Mouse (Mus musculus) spleen, adult 2 months (tissue): Measurements from ENCODE around the gene Miga1. TPM values are rescaled to one million over a fixed set of nuclear protein-coding genes. Genes with fewer than 3 reads are reported as not detected.
"Not testable (repeated sequence)": the region's sequence is repeated elsewhere in the genome, so short reads cannot be mapped to it uniquely, and the experiment has no call there.

Experiments used
- DNase-seq, 2 experiments: peaks; one replicate each; pipeline versions ENCODE4 v3.0.0 to v3.0.0-alpha.2; 2012 to 2021; ENCODE audit warnings: low spot score in 2 of 2, low read depth in 1 of 2
- H3K27ac ChIP-seq: fragments of 200-500 bp; 2 replicates; pipeline ENCODE4 v1.5.1; 2012; ENCODE audit warnings: low read length, inconsistent platforms; ENCODE audit not compliant: insufficient read depth
- H3K27me3 ChIP-seq: fragments of 200-500 bp; 2 replicates; pipeline ENCODE4 v1.6.1; 2012; ENCODE audit warnings: mild to moderate bottlenecking, moderate library complexity, low read length, inconsistent platforms; ENCODE audit not compliant: control insufficient read depth, insufficient read depth
- H3K36me3 ChIP-seq: fragments of 200-500 bp; 2 replicates; pipeline ENCODE4 v1.6.1; 2012; ENCODE audit warnings: mild to moderate bottlenecking, low read length, inconsistent platforms; ENCODE audit not compliant: control insufficient read depth, insufficient read depth
- H3K4me1 ChIP-seq: fragments of 200-500 bp; 2 replicates; pipeline ENCODE4 v1.6.1; 2011; ENCODE audit warnings: inconsistent platforms; ENCODE audit not compliant: control insufficient read depth, insufficient read depth, insufficient read length
- H3K4me3 ChIP-seq: fragments of 200-500 bp; 2 replicates; pipeline ENCODE4 v1.5.1; 2011; ENCODE audit warnings: mild to moderate bottlenecking, inconsistent platforms; ENCODE audit not compliant: insufficient read depth, insufficient read length; ENCODE audit errors: extremely low read depth
- CTCF ChIP-seq: fragments of 200-500 bp; IDR thresholded peaks from 2 replicates; pipeline ENCODE4 v1.5.1; 2011; ENCODE audit warnings: mild to moderate bottlenecking, inconsistent platforms; ENCODE audit not compliant: insufficient read depth, insufficient read length, insufficient replicate concordance; ENCODE audit errors: extremely low read depth
- POLR2A ChIP-seq: fragments of 200-500 bp; IDR thresholded peaks from 2 replicates; pipeline ENCODE4 v1.6.1; 2011; ENCODE audit warnings: low read depth, low read length, inconsistent platforms
- WGBS: fragments of 180-500 bp; shearing (Covaris S2); methylation state at CpG from one replicate; pipeline ENCODE4 v1.1.7; 2018; 5-methylcytosine and 5-hydroxymethylcytosine counted together
- polyA plus RNA-seq: library from polyadenylated mRNA; depleted of rRNA; stranded (reverse); fragments of >200 nt; gene quantifications from 2 replicates; pipeline ENCODE4 v1.2.3, GENCODE M21; 2012

Miga1 gene
- polyA plus RNA-seq, 1 experiment: 4.6 TPM

GRCm38 (mm10) chr3:152321765-152322547 is 18.3 kb downstream of the Miga1 start:
- no peak for TF ChIP-seq CTCF
- TF ChIP-seq POLR2A: no peak
- DNase-seq: no peak
- H3K27ac ChIP-seq: no peak overlapping the region
- no peak overlapping the region for H3K4me3 ChIP-seq
- WGBS: 94% methylated on average over 8 of the region's 8 CpGs
- no peaks in the 10 kb centered on the region for H3K27me3 ChIP-seq
- no peaks in the 10 kb centered on the region for H3K4me1 ChIP-seq
- H3K36me3 ChIP-seq: peaks cover 4% of the 10 kb centered on the region

GRCm38 (mm10) chr3:152320972-152321645 is 19.1 kb downstream of the Miga1 start:
- no peak overlapping the region for H3K27ac ChIP-seq
- WGBS: 89% methylated on average over 10 of the region's 10 CpGs
- peaks cover 4% of the 10 kb centered on the region for H3K36me3 ChIP-seq
- no peak overlapping the region for H3K4me3 ChIP-seq
- DNase-seq: no peak
- TF ChIP-seq POLR2A: no peak
- no peak for TF ChIP-seq CTCF
- H3K27me3 ChIP-seq: no peaks in the 10 kb centered on the region
- no peaks in the 10 kb centered on the region for H3K4me1 ChIP-seq

GRCm38 (mm10) chr3:152316447-152317173 is 23.6 kb downstream of the Miga1 start:
- H3K27ac ChIP-seq, H3K4me1 ChIP-seq, H3K4me3 ChIP-seq, H3K27me3 ChIP-seq, H3K36me3 ChIP-seq, DNase-seq: not testable (repeated sequence)
- 86% methylated on average over 9 of the region's 9 CpGs for WGBS

- Histone ChIP-seq H3K4me1 (no peaks in the 10 kb centered on the region), H3K27ac (no peak overlapping the region), H3K27me3 (no peaks in the 10 kb centered on the region), H3K36me3 (peaks cover 3% of the 10 kb centered on the region), H3K4me3 (no peak overlapping the region)
- DNase-seq: peak; percentile 62 to 74
- TF ChIP-seq POLR2A: no peak
- peak; percentile 98 for TF ChIP-seq CTCF
- WGBS: 17% methylated on average over 7 of the region's 7 CpGs
Observed at GRCm38 (mm10) chr3:152315613-152316012, 24.6 kb downstream of the Miga1 start.

DNA sequence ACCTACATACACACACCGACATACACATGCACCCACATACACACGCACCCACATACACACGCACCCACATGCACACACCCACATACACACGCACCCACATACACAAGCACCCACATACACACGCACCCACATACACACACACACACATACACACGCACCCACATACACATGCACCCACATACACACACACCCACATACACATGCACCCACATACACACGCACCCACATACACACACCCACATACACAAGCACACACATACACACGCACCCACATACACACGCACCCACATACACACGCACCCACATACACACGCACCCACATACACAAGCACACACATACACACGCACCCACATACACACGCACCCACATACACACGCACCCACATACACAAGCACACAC is 25.5 kb downstream of the Miga1 start:
- not testable (repeated sequence) for H3K27me3 ChIP-seq, H3K36me3 ChIP-seq, DNase-seq, H3K4me1 ChIP-seq, H3K4me3 ChIP-seq, H3K27ac ChIP-seq
- 80% methylated on average over 14 of the region's 14 CpGs for WGBS

DNA sequence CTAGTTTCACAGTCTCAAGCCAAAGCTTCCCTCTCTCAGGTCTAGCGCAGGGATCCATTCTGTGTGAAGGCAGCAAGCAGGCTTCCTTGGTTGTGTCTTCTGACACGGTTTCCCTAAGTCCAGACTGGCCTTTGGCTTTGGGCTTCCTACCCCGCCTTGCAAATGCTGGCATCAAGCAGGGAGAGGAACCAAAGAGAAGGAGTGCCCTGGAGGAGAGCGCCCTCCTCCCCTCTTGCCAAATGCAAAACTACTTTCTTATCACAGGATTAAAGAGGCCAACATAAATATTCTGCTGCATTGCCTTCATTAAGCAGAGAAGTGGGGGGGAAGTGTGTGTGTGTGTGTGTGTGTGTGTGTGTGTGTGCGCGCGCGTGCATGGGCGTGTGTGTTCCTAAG is 31.0 kb downstream of the Miga1 start:
- no peaks in the 10 kb centered on the region for H3K4me1 ChIP-seq
- H3K27me3 ChIP-seq: no peaks in the 10 kb centered on the region
- no peak for TF ChIP-seq POLR2A
- H3K27ac ChIP-seq: no peak overlapping the region
- no peak overlapping the region for H3K4me3 ChIP-seq
- DNase-seq: no peak
- peaks cover 3% of the 10 kb centered on the region; the same call in 1 of the 2 replicates for H3K36me3 ChIP-seq
- WGBS: 94% methylated on average over 9 of the region's 9 CpGs
